Mouse (Mus musculus) kidney, adult 2 months (tissue): ENCODE measurements at regions not wholly inside any gene's neighbourhood (a gene's known extent, or its start where the extent isn't known, plus 50 kb on each side); places are given as distances from the start of the nearest gene placed in this dataset.

Source experiments
- CTCF ChIP-seq: fragments of 200-500 bp; conservative IDR thresholded peaks from 2 replicates; pipeline ENCODE4 v1.5.1; 2011; ENCODE audit warnings: low read depth, mild to moderate bottlenecking, control low read depth, low read length, moderate library complexity, mixed read lengths; ENCODE audit not compliant: insufficient read depth, insufficient read length
- POLR2A ChIP-seq: fragments of 200-500 bp; IDR thresholded peaks from one replicate; pipeline ENCODE4 v1.6.1; 2011; ENCODE audit warnings: low read depth, low read length, control low read depth

DNA sequence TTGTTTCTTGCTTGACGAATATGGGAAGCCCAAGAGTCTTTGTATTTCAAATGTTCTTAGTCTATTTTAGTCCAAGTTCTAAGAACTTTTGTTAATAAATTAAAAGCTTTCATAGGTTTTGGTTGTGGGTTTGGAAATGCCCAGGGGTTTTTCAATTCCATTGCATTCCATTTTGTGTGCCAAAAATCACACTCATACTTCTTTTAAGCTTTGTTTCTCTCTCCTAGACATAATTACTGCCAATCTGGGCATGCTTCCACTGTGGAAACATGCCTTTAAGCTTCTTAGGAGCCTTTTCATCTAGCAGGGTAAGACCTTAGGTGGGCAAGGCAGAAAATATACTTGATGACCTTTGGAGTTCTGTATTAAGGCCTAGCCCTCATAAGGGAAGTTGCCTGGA is 70.4 kb upstream of the C1qtnf3 start:
- TF ChIP-seq CTCF (no peak), POLR2A (no peak)
